Mouse (Mus musculus) lung, adult 2 months (tissue): ENCODE data around the gene Parpbp.

ENCODE experiments used
- CTCF ChIP-seq: fragments of 200-500 bp; IDR thresholded peaks from 2 replicates; pipeline ENCODE4 v1.5.1; 2011; ENCODE audit warnings: mild to moderate bottlenecking, low read length, control low read depth; ENCODE audit not compliant: insufficient read depth
- POLR2A ChIP-seq: fragments of 200-500 bp; IDR thresholded peaks from 2 replicates; pipeline ENCODE4 v1.6.1; 2011; ENCODE audit warnings: low read depth, mild to moderate bottlenecking, control low read depth, low read length, borderline replicate concordance; ENCODE audit errors: extremely low read depth

DNA sequence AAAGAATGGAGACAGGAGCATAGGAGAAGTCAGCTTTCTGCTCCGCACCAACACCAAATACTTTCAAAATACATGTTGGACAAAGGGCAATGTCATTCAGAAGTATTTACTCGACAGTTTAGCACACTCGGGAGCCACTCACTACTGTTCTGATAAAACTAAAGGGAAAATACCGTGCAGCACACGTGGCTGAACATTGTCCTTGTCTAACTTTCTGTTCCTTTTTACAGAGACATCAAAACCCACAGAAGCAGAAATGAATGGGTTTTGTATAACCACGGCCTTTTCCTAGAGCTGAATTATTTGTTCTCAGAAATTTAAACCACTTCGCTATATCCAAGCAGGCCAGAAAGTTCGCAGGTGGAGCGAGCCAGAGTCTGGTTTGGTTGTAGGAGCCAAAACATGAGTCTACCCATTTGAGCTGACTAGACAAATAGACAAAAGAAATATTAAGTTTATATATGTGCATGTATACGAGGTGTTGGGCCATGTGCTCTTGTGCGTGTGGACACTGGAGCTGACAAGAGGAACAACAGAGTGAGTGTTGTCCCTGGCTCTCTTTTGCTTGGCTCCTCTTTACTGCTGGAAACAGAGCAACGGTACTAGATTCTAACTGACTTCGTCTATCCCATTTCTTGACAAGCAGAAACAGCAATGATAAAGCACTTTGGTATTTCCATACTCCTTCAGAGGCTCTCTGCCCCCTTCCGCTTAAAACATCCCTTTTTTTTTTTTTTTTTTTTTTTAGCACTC lies 92.3 kb downstream of the Parpbp start:
- TF ChIP-seq POLR2A (no peak), CTCF (no peak)
